Mouse (Mus musculus) v-Abl transformed pro-B cells (cell line): ENCODE results near the gene Sdc3.

Experiments
- in situ Hi-C, 2 experiments: fragments of 400-800 bp; cut with MboI; formaldehyde crosslinking; loops; one replicate each; pipeline ENCODE4 v1.15.1; 2025; ENCODE audit not compliant: unreplicated experiment in 2 of 2

Gene Sdc3

DNA sequence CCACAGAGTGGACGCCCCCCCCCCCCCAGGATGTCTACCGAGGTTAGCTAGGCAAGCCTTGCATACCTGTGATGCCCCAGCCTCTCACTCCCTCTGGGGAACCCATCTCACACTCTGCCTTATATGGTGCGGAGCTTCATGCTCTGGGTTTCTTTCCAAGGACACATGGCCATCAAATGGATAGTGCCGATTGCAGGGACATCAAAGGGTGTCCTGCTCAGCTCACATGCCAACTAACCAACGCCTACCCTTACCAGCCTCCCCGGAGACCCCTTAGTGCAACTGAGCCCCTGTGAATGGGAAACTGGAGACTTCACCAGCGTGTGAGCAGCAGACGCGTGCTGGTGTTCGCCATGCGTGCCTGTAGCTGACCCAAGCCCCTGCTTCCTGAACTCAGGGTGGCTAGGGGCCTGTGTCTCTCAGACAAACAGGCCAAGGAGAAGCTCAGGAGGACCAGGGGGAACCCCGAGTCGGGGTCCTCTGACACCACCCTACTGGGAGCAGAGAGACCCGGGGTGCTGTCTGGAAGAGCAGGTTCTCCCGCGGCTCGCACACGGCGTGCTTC, 444 bp upstream of the Sdc3 start:
- in situ Hi-C loops, result no loop called here

GRCm38 (mm10) chr4:130793180-130793501, 804 bp downstream of the Sdc3 start:
- in situ Hi-C loops, result no loop called here

- in situ Hi-C loops, result no loop called here
Measured at GRCm38 (mm10) chr4:130794771-130795170, 2.4 kb downstream of the Sdc3 start.

- in situ Hi-C loops, result no loop called here
Measured at GRCm38 (mm10) chr4:130795970-130796369, 3.6 kb downstream of the Sdc3 start.

DNA sequence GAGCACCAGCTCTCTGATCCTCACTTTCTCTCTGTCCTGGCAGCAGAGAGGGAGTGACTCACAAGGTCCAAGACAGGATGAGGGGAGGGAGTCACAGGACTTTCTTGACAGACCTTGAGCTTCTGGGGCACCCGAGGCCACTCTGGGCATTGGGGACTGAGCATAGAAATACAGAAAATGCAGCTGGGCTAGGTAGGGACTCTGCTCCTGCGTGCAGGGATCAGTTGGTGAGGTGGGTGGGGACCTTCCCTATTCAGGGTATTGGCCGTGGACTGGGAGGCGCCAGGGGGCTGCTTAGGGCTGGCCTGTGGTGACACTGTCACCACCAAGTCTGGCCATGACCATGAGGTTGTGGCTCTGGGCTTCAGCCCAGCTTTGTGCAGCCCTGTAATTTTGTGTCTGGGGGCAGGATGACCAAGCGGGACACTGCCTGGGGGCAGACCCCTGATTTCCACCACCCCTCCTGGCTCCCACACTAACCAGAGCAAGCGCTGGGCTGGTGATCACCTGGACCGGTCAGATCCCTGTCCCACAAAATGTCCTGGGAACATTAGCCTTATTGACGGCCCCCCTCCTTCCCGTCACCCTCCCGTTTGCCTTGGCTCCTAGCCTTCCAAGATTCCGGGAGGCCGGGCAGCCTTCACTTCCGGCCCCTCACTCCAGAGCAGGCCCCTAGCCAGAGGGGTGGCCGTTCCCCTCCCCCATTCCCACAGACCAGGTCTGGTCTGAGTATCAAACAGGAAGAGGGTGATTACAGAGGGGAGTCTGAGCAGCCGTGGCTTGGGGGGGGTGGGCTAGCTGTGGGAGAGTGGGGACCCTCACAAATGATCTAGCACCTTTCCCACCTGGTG, 5.1 kb downstream of the Sdc3 start:
- in situ Hi-C loops, result no loop called here

DNA sequence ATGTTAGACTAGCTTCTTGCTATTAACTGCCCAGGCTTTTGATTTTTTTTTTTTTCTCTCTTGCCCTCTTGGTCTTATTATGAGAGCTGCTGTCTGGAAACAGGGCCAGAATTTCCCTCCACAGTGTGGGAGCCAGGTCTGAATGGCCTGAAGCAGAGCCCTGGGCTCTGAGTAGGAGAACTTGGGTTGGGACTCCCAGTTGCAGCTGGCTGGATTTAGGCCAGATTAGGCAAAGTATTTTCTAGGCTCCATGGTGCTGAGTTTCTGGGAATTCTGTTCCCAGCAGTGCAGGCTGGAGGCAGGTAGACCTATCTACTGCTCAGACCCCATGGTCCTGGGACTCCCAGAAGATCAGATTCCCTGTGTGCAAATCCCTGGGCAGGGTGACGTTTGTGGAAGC, 6.1 kb downstream of the Sdc3 start:
- in situ Hi-C loops, result no loop called here

DNA sequence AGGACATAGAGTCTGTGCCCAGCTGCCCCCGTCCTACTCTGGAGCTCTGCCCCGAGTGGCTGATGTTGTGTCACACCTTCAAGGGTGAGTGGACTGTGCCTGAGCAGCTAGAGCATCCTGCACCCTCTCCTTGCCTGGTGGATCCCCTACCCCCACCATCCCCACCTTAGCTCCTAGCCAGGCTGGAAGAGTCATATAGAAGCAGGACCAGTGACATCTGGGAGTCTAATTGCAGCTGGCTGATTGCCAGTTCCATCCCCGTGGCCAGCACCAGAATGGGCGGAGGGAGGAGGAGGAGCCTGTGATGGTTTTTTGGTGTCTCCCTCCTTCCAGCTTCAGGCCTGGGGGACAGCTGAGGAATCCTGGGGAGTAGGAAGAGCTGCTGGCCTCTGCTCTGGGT, 6.8 kb downstream of the Sdc3 start:
- in situ Hi-C loops, result no loop called here

- in situ Hi-C loops, result no loop called here
Measured at GRCm38 (mm10) chr4:130799582-130799981, 7.2 kb downstream of the Sdc3 start.

DNA sequence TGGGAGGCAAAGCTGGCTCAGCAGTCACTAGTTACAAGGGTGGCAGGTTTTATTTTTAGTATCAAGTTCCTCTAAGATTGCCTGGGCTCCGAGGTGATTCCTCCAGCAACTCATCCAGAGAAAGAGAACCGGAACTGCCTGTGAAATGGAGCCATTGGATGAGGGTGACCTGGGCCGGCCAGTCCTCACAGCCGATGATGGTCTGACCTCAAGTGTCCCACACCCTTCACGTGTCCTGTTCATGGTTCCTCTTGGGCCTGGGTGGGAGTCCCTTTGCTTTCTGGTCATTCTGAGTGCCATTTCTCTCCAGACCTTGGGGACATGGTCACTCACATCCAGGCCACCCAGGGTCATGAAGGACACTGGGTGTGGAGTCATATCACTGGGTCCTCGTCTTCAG, 7.8 kb downstream of the Sdc3 start:
- in situ Hi-C loops, result no loop called here

DNA sequence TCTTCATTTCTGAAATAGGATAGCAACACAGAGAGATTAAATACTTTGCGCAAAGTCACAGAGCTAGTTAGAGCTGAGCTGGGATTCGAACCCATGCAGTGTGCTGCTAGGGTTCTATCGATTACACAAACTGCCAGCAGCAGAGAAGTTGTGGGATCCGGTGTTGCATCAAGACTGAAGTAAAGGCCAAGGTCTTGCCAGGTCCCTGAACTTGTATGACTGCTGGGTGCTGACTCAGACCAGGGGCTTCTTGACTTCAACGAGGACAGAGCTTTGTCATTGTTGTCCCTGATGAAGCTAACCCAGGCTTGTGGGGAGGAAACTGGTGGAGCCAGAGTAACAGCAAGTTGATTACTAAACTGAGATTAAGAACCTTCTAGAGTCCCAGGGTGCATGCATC, 8.9 kb downstream of the Sdc3 start:
- in situ Hi-C loops, result no loop called here

DNA sequence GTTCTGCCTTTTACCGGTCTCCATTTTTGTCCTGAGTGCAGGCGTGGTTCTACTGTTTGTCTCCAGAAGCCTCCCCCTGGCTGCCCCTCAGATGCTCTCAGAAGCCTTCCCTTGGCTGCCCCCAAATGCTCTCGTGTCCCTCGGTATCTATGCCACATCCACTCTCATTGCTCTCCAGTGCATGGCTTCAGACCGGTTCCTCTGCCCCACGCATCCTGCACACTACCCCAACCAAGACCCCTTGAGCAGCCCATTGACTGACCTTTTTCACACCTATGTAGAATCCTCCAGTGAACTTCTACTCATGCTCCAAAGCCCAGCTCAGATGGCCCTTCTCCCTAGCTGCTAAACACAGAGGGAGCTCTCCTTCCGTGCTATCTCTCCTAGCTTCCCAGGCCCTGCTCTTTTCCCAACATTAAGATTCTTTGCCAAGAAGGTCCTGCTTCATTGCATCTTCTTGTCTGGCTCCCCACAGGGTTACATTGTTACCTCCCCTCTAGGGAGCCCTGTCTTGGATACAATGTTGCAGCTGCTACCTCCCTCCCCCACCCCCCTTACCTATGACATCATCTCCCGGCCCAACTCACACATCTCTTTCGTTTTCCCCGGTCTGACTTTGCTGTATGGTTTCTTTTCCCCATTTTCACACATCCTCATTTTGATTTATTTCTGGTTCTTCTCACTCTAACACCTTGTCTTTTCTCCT, 9.4 kb downstream of the Sdc3 start:
- in situ Hi-C loops, result no loop called here

GRCm38 (mm10) chr4:130803591-130803990, 11.3 kb downstream of the Sdc3 start:
- in situ Hi-C loops, result no loop called here

DNA sequence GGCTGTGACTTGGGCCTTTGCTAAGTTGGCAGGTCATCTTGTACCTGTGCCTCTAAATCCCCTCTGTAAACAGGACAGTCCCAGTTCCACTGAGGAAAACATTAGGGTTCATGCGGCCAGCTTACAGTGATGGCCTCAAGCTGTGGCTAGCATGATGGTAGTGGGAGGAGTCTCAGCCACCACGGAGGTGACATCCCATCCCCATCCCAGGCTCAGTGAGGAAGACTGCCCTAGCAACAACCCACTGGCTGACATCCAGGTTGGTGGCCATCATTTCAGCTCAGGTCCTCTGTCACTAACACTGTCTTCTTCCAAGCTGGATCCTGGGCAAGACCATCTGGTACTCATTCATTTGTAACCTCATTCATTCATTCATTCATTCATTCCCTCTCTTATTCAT, 12.0 kb downstream of the Sdc3 start:
- in situ Hi-C loops, result no loop called here

DNA sequence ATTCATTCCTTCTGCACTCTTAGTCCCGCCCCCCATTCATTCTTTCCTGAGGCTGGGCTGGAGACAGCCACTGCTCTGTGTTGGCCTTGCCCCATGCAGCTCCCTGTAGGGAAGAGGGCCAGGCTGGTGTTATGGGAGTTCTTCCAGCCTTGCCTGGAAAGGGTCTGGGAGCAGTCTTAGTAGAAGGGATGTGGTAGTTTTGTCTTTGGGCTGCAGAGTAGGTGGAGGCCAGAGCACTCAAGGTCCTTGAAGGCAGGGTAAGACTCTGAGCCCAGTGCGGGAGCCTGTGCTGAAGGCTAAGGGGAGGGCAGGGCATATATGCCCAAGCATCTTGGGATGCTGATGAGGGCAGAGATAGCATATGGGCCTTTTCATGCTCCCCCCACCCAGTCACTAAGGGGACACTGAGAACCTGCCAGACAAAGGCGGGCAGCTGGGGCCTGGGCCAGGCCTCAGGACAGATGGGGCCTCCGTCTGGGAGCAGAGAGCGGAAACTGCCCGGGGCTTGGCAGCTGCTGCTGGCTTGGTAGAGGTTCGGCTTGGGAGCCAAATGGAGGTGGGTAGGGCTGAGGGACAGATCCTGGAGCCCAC, 12.5 kb downstream of the Sdc3 start:
- in situ Hi-C loops, result no loop called here

- in situ Hi-C loops, result no loop called here
Measured at GRCm38 (mm10) chr4:130805746-130806145, 13.4 kb downstream of the Sdc3 start.

- in situ Hi-C loops, result no loop called here
Measured at GRCm38 (mm10) chr4:130806746-130807145, 14.4 kb downstream of the Sdc3 start.

DNA sequence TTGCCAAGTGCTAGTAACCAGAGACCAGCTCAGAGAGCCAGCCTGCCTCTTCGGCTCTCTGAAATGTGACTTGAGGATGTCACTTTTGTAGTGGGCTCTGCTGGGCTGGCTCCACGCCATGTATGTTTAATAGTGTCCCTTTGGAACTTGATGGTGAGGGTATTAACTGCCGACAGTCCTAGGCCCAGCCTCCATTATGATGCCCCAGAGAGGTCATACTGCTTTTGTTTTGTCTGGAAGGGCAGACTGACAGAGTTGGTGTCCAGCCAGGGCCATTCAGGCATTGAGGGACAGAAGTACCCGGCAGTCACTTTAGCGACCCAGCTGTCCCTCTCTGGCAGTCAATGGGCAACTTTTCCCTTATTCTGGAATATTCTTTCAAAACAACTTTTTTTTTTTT, 17.4 kb downstream of the Sdc3 start:
- in situ Hi-C loops, result no loop called here

DNA sequence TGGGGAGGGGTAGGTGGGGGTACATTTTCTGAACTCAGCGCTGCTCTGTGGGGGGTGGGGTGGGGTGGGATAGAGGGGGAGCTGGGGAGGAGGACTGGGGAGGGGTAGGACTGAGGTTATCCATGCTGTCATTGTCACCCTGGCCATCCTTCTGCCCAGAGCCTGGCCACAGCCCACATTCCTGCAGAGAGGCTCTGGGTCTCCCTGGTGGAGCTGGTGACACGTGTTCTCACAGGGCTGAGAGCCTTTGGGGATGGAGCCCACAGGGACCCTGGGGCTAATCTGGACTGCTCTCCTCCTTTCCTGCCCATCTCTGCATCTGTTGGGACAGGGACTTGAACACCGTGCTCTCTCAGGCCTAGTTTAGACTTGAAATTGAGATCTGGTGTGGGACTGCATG, 18.5 kb downstream of the Sdc3 start:
- in situ Hi-C loops, result no loop called here

- in situ Hi-C loops, result no loop called here
Measured at GRCm38 (mm10) chr4:130811385-130811784, 19.0 kb downstream of the Sdc3 start.

GRCm38 (mm10) chr4:130813958-130814357, 21.6 kb downstream of the Sdc3 start:
- in situ Hi-C loops, result no loop called here

DNA sequence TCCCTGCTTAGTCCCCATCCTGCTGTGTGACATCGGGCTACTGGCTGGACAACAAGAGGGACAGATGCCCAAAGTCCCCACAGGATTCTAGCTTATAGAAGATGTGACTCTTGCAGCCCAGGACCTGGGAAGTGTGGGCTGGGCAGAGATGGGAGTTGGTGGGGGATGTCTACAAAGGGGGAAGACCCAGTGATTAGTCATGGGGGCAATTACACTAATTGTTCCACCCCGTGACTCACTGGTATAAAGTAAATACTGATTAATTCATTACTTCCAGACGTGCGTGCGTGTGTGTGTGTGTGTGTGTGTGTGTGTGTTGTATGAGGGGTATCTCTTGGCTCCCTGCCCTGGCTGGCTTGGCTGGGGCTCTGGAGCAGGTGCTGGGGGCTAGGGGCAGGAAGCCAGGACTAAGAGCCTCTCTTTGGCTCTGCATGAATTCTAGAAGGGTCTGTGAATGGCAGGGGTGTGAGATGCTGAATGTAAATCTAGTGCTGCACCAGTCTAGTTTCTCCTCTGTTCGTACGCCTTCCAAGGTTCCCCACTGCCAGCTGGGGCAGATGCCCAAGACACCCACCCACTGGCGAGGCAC, 22.5 kb downstream of the Sdc3 start:
- in situ Hi-C loops, result no loop called here
